Mouse (Mus musculus) left cerebral cortex, postnatal 4 days (tissue): ENCODE data around the gene Peli2. TPM values are rescaled to one million over a fixed set of nuclear protein-coding genes. Genes with fewer than 3 reads are reported as not detected.
A peak's percentile ranks its signal among the peaks of the same experiment; 100 is the strongest.

ENCODE experiments used
- DNase-seq: peaks from one replicate; pipeline ENCODE4 v3.0.0-alpha.2; 2022
- intact Hi-C: fragments of 180-260 bp; cut with DNase I; formaldehyde crosslinking; loops from one replicate; pipeline ENCODE4 v1.15.1; 2025
- total RNA-seq, 2 experiments: library from RNA; stranded (reverse); gene quantifications; 2 replicates each; pipeline ENCODE4 v1.2.3; 2021

Peli2 gene
- total RNA-seq, 2 experiments from 2014 or later = 25.5 to 30.8 TPM

GRCm38 (mm10) chr14:48175115-48175514 lies 54.5 kb downstream of the Peli2 start:
- intact Hi-C loops = no loop called here
- no peak for DNase-seq

GRCm38 (mm10) chr14:48178304-48178995 lies 57.8 kb downstream of the Peli2 start:
- intact Hi-C loops = no loop called here
- no peak for DNase-seq

- DNase-seq = no peak
- intact Hi-C loops = no loop called here
These were observed 58.4 kb downstream of the Peli2 start for GRCm38 (mm10) chr14:48179021-48179420.

- no peak for DNase-seq
- intact Hi-C loops = no loop called here
These were observed 65.7 kb downstream of the Peli2 start for GRCm38 (mm10) chr14:48186302-48186701.

GRCm38 (mm10) chr14:48187100-48187499 lies 66.5 kb downstream of the Peli2 start:
- DNase-seq = no peak
- intact Hi-C loops = no loop called here

GRCm38 (mm10) chr14:48189330-48189729 lies 68.7 kb downstream of the Peli2 start:
- intact Hi-C loops = no loop called here
- no peak for DNase-seq

GRCm38 (mm10) chr14:48190946-48191345 lies 70.3 kb downstream of the Peli2 start:
- no peak for DNase-seq
- intact Hi-C loops = no loop called here

GRCm38 (mm10) chr14:48191925-48192324 lies 71.3 kb downstream of the Peli2 start:
- intact Hi-C loops = no loop called here
- DNase-seq = no peak

DNA sequence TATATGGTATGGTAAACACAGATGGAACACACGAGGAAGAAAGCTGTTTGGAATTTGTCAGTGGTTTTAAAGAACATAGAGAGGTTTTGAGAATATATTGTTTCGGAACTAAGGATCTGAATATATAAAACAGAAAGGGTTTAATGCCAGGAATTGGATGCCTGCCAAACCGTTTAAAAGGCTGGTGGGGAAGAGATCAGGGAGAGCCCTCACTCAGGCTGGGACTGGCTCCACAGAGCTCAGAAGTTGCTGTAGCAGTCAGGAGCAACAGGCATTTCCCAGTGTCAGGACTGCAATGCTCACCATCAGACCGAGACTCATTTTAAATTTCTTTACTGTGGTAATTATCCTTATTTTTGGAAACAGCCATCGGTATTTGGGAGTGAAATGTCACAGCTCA lies 76.2 kb downstream of the Peli2 start:
- DNase-seq = no peak
- intact Hi-C loops = loop anchor here (5.0 kb wide), 1 partner anchor 55 kb away; no protein-coding TSS in a partner anchor

- DNase-seq = no peak
- intact Hi-C loops = loop anchor here (5.0 kb wide), 1 partner anchor 55 kb away; no protein-coding TSS in a partner anchor
These were observed 76.7 kb downstream of the Peli2 start for GRCm38 (mm10) chr14:48197287-48197686.

DNA sequence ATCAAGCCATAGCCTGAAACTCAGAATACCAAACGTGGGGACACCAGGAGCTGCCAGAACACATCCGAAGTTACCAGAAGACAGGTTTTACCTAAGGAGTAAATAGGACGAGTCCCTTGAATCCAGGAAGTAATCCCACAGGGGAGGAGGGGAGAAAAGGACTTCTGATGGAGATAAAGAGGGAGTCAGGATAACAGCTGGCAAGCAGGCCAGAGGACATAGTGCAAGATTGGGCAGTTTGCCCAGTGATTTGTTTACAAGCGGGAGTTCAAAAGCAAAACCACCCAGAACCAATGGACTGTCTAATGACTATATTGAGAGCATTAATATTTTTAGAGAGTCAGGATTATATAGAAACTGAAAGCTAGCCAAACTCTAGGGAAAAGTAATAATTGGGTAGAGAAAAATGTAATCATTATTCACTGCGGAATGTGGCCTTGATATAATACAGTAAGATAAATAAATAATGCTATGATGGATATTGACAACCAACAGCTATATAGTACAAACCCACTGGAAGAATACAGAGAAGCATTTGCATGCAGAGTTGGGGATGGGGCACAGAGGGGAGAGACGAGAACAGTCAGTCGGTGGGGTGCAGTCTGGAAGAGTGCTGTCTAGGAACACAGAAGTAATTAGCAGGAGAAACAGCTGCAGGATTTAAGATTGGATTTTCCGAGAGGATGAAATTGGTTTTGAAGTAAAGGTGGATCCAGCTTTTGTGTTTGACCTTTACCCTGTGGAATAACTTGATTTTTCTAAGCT lies 77.7 kb downstream of the Peli2 start:
- intact Hi-C loops = loop anchor here (5.0 kb wide), 1 partner anchor 56 kb away; no protein-coding TSS in a partner anchor
- no peak for DNase-seq

DNA sequence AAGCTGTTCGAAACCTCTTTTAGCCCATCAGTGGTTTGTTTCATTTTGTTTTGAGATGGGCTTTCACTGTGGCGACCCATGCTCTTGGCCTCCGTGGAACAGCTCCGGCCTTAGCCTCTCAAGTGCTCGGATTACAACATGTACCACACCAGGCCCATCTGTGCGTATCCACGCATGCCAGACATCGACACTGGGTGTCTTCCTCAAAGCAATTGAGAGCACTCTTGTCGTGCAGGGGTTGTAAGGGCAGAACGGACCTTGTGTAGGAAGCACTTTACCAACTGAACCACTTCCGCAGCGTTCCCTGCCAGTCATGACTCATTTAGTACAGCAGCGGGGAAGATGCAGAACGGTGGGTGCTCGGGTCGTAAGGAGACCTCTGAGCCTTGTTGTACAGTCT lies 78.3 kb downstream of the Peli2 start:
- DNase-seq = no peak
- intact Hi-C loops = loop anchor here (5.0 kb wide), 1 partner anchor 57 kb away; no protein-coding TSS in a partner anchor

DNA sequence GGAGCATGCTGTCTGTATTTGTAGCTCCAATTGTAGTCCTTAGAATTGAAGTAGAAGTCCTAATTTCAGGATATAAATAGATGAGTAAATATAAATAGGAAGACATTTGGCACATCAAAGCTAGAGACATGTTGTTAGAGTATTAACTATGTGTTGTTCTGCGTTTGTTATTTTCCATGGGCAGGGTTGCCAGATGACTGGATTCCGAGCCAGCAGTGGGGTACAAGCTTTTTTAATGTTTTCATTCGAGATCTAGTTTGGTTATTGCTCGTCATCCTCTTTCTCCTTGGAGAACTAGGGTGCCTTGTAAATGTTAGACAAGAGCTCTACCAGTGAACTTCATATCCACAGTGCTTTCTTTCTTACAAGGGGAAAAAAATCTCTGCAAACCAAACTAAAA lies 78.9 kb downstream of the Peli2 start:
- DNase-seq = no peak
- intact Hi-C loops = loop anchor here (5.0 kb wide), 1 partner anchor 57 kb away; no protein-coding TSS in a partner anchor

GRCm38 (mm10) chr14:48200291-48200690 lies 79.7 kb downstream of the Peli2 start:
- no peak for DNase-seq
- intact Hi-C loops = no loop called here

- intact Hi-C loops = no loop called here
- DNase-seq = no peak
These were observed 80.2 kb downstream of the Peli2 start for GRCm38 (mm10) chr14:48200788-48201187.

DNA sequence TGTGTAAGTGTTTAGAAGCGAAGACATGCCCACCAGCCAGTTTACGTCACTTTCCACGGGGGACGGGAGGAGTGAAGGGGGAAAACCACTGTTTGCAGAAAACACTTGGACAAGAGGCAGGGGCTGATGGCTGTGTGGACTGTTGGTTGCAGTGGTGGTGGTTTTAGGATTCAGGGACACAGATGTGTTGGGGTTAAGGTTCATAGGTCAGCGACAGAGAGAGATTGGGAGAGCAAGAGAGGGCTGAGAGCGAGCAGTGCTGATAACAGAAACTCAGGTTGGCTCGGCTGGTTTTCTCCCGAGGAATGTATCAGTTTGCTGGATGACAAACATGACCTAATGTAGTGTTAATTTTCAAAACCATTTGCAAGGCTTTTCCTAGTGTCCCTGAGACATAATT lies 80.8 kb downstream of the Peli2 start:
- DNase-seq = no peak
- intact Hi-C loops = no loop called here

GRCm38 (mm10) chr14:48202096-48203036 lies 81.7 kb downstream of the Peli2 start:
- DNase-seq = no peak
- intact Hi-C loops = no loop called here

- intact Hi-C loops = no loop called here
- DNase-seq = no peak
These were observed 84.4 kb downstream of the Peli2 start for GRCm38 (mm10) chr14:48205044-48205443.

DNA sequence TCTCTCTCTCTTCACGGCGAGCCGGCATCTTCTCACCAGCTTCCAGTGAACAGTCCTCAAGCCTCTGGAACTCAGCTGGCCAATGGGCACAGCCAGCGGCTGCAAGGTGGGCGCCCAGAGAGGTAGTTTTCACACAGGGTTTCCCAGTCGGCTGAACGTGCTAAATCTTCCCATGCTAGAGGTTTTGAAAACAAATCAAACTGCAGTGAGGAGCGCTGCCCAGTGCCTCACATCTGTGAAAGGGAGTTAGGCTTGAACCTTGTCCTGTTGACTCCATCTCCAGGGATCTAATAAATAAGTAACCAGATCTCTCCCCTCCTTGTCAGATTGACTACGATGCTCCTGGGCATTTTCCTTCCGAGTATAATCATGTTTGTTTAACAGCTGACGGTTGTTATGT lies 85.0 kb downstream of the Peli2 start:
- intact Hi-C loops = no loop called here
- no peak for DNase-seq

DNA sequence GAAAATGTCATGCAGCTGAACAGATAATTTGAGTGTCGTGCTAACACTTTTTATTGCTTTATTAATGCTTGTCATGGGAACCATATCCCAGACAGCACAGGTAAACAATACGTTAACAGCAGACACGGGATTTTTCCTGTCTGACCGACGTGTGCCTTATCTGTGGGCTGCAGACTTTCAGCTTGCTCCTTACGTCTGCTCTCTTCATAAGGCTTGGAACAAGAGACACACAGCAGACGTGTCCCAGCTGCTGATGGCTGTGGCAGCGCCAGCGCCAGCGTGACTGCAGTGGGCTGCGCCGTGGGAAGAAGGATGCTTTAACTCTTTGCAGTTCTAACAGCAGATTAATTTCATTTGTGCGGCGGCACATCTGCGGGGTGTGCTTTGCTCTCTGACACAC lies 86.5 kb downstream of the Peli2 start:
- intact Hi-C loops = no loop called here

More for the DNA sequence above, 86.5 kb downstream of the Peli2 start:
- DNase-seq = peak; percentile 34
